Mouse (Mus musculus) brown adipose tissue, adult 24 weeks (tissue): ENCODE data around the gene Erbb4. TPM values are rescaled to one million over a fixed set of nuclear protein-coding genes. Genes with fewer than 3 reads are reported as not detected.

Experiments
- H3K27ac ChIP-seq: fragments of 200-500 bp; replicated peaks from 2 replicates; pipeline ENCODE4 v1.5.1; 2012; ENCODE audit warnings: low read depth, mild to moderate bottlenecking, low read length
- H3K4me1 ChIP-seq: fragments of 200-500 bp; 2 replicates; pipeline ENCODE4 v1.6.1; 2012; ENCODE audit warnings: low read length, mixed read lengths; ENCODE audit not compliant: control insufficient read depth, insufficient read depth, insufficient read length
- H3K4me3 ChIP-seq: fragments of 200-500 bp; 2 replicates; pipeline ENCODE4 v1.5.1; 2012; ENCODE audit warnings: low read depth, mild to moderate bottlenecking, low read length, moderate library complexity; ENCODE audit not compliant: insufficient read depth
- polyA plus RNA-seq: library from polyadenylated mRNA; stranded (reverse); fragments of >200 nt; gene quantifications from 2 replicates; pipeline ENCODE4 v1.2.4, GENCODE M21; 2012; ENCODE audit not compliant: missing spikeins, insufficient read depth, insufficient read length

Gene Erbb4
- polyA plus RNA-seq, 1 experiment: 2.6 TPM

DNA sequence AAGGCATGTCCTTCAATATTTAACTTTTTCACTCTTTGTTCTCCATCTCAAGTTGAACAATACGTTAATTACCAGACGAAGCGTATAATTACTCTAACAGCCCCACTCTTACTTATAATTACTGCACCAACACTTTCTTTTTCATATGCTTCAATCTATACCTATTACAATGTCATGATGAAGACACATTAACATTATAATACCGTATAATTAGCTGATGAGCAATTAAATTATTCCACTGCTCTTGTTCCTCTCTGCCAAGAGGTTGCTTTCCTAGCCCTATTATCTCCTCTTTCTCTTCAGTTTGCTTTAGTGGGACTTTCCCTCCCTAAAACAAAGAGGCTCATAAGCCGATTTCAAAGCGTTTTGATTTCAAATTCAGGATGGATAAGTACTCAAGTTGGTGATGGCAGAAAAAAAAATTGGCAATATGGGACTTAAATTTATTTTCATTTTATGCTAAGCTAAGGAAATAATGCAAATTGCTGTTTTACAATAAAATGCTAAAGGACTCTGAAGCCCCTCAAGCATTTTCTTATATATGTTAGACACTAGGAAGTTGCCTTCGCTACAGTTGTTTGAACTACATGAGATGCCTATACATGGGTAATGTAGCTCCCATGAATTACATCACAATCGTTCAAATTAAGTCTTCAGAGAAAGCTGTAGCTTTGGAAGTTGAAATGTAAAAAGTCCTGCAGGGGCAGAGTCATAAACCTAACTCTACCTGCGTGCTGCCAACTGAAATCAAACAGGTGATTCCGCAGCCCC lies 440.8 kb downstream of the Erbb4 start:
- H3K4me3 ChIP-seq: no peak overlapping the region
- H3K4me1 ChIP-seq: no peaks in the 10 kb centered on the region
- H3K27ac ChIP-seq: no peak overlapping the region

DNA sequence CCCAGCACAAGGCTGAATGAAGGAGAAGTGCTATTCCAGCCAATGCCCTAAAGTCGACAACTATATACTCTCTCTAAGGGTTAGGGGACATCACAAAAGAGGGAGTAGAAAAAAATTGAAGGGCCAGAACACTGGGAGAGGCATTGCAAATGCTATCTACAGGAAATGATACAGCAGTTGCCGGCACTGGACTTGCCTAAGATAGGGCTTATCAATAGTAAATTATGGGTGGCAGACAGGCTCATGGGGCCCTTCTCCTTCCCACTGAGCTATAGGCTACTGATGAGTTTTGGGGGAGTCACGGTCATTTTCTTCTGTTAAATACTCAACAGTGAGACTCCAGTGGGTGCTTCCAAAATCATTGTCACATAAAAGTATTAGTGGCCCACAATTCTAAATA lies 517.4 kb downstream of the Erbb4 start:
- H3K27ac ChIP-seq: no peak overlapping the region
- H3K4me3 ChIP-seq: no peak overlapping the region
- no peaks in the 10 kb centered on the region for H3K4me1 ChIP-seq

DNA sequence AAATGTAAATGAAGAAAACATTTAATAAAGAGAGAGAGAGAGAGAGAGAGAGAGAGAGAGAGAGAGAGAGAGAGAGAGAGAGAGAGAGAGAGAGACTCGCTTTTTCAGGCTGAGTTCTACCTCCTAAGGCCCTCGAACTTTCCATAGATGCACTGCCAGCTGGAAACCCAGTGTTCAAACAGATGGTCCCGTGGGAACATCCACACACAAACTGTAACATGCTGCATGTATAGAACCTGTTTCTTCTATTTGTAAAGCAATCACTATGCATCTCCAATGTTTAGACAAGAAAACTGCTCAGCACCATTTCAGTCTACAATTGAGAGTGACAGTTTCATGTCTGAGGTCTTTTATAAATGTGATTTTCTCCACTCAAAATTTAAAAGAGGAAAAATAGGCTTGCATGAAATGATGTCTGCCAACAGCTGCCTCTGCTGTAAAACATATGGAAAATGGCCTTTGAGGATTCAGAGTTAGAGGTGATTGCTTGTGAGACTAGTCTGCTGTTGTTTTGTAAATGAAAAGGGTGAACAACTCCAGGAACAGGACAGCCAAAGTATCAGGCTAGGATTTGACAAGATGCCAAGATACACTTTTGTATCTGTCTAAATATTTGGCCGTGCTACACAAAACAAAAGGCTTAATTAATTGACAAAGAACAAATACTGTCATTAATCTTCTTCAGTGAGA lies 533.9 kb downstream of the Erbb4 start:
- H3K4me3 ChIP-seq: no peak overlapping the region
- H3K4me1 ChIP-seq: no peaks in the 10 kb centered on the region
- H3K27ac ChIP-seq: no peak overlapping the region

DNA sequence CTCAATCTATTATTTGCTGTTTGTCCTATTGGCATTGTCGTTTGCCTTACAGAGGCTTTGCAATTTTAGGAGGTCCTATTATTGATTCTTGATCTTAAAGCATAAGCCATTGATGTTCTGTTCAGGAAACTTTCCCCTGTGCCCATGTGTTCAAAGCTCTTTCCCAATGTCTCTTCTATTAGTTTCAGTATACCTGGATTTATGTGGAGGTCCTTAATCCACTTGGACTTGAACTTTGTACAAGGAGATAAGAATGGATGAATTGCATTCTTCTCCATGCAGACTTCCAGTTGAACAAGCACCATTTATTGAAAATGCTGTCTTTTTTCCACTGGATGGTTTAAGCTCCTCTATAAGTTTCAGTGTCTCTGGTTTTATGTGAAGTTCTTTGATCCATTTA lies 536.9 kb downstream of the Erbb4 start:
- H3K4me1 ChIP-seq: no peaks in the 10 kb centered on the region
- no peak overlapping the region for H3K27ac ChIP-seq
- H3K4me3 ChIP-seq: no peak overlapping the region

DNA sequence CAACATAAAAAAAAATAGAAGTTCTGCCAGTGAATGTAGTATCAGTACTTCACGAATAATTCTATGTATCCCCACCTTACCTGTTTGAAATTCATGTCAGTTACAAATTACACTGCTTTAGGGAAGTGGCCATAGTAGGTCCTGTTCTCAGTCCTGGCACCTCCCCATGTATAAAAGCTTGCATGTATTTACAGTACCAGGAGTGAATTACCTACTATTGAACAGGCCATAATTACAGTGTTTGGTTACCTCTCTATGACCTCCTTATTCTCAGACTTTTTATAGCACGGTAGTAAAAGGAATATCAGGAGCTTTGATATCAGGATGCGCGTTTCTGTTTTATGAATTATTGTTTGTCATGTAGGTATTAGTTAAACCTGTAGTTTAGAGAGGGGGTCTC lies 564.9 kb downstream of the Erbb4 start:
- Histone ChIP-seq H3K4me3 (no peak overlapping the region), H3K27ac (no peak overlapping the region), H3K4me1 (no peaks in the 10 kb centered on the region)

DNA sequence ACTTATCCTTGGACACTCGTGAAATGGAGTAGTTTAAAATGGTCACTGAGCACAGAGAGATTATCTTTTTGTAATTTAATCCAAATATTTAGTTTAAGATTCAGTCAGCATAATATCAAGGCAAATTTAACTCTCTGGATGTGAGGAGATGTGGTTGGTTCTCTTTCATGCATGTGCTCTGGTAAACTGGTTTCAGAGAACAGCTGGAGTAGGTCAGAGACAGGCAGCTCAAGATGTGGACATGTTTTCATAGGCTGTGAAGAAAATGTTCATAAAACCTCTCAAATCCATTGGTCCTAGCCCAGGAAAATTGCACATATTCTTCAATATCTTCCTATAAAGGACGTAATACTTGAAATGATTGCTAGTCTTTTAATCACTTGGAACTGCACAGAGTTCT lies 590.0 kb downstream of the Erbb4 start:
- H3K27ac ChIP-seq: no peak overlapping the region
- no peak overlapping the region for H3K4me3 ChIP-seq
- H3K4me1 ChIP-seq: no peaks in the 10 kb centered on the region

DNA sequence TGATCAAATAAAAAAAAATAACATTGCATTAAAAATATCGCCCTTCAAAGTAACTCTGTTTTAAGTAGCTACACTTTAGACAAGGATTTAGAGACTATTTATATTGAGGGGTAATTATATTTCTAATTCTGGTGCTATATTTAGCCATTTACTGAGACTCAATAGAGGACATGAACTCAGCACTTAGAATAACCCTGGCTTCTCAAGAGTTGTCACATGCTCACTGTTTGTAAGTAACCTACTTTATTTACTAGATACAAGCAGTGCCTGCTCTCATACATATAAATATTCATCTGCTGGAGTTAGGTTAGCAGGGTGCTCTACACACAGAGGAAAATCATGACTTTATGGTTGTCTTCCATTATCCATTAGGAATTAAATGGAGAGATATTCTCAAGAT lies 604.0 kb downstream of the Erbb4 start:
- no peak overlapping the region for H3K27ac ChIP-seq
- H3K4me1 ChIP-seq: no peaks in the 10 kb centered on the region
- no peak overlapping the region for H3K4me3 ChIP-seq

DNA sequence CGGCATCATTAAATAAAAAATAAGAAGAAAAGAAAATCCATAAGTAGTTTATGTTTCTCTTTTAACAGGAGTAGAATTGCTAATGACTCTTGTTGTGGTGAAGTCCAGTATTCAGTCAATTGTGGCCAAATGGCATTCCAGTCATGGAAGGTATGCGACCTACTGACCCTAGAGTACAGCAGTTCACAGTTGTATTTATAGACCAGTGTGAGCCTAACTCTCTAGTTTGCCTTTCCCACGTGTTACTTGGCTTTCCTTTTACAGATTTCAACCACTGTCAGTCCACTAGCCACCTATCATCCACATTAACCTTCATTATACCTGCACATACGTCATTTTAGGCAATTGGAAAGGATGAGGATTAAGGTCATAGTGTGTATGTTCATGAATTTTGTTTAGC lies 606.3 kb downstream of the Erbb4 start:
- no peak overlapping the region for H3K27ac ChIP-seq
- no peak overlapping the region for H3K4me3 ChIP-seq
- H3K4me1 ChIP-seq: no peaks in the 10 kb centered on the region

DNA sequence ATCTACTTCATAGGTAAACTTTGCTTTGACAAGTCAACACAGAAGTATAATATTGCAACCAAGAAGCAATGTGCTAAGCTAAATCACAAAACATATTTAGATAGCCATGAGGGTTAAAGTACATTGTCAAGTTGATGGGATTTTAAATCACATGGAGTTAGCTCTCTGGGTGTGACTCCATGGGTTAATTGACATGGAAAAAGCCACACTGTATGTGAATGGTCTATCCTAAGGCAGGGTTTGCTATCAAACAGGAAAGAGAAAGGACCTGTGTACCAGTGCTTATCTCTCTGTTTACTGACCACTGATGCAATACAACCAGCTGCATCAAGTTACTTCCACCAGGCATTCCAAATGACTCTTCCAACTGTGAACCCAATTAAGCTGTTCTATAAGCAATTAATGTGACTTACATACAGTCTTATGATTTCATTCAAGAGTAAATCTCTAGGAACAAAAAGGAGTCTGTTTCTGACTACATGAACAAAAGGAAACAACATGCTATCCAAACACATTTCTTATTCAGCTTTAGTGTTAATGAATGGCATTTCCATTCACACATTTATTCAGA lies 641.4 kb downstream of the Erbb4 start:
- Histone ChIP-seq H3K4me3 (no peak overlapping the region), H3K27ac (no peak overlapping the region), H3K4me1 (no peaks in the 10 kb centered on the region)

DNA sequence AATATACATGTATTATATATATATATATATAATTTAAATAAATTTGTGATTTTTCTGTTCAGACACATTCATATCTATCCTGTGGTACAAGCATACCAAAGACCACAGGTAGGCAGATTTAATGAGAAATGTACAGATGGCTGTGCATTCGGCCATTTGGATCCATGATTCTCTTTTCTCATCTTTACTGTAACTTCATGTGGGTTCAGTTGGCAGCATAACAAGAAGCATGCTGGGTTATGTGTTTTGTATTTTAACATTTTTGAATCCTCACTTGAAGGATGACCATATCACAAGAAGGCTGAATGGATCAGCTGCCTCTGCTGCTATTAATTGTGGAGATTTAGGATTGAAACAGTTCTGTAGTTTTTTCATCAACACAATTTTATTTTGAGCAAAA lies 656.6 kb downstream of the Erbb4 start:
- Histone ChIP-seq H3K4me3 (no peak overlapping the region), H3K27ac (no peak overlapping the region), H3K4me1 (no peaks in the 10 kb centered on the region)

DNA sequence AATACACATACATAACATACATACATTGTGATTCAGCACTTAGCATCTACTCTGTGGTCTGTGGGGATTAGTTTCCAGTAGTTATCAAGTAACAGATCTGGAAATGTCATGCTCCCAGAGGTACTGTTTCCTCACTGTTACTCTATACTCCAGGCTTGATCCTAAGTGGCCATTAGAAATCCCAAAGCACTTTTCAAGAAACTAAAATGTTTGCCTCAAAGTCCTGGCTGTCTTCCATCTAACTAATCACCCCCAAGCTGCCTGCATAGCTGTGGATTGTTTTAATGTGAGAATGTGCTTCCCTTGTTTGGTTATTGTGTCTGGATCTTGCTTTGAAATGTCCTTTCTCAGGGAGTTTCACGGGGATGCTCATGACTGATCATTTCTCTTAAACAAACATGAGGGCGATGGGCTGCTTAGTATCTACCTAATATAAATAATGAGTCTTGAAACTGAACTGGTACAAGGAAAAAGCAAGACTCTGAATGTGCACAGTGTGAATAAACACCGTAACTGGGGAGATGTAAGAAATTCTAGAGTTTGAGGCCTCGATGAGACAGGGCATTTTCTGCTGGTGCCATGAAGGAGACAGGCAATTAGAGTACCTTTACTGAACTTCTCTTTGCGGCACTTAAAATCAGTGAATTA lies 683.4 kb downstream of the Erbb4 start:
- no peaks in the 10 kb centered on the region for H3K4me1 ChIP-seq
- no peak overlapping the region for H3K27ac ChIP-seq
- H3K4me3 ChIP-seq: no peak overlapping the region

DNA sequence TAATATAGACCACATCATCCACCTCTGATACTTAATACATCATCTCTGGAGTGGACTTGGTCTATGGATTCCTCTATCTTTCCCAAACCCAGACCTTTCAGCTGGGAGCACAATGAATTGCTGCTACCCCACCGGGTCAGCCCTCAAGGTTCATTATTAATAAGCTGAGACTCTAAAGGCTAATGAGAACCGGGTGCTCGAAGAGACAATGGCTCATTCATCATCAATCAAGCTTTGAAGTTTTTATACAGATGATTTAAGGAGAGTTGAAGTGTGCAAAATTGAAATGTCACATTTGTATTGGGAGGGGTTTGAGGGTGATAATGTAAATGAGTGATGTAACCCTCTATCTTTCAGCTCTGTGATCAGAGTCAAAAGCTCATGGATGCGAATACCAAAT lies 706.7 kb downstream of the Erbb4 start:
- H3K27ac ChIP-seq: no peak overlapping the region
- H3K4me1 ChIP-seq: no peaks in the 10 kb centered on the region
- no peak overlapping the region for H3K4me3 ChIP-seq

DNA sequence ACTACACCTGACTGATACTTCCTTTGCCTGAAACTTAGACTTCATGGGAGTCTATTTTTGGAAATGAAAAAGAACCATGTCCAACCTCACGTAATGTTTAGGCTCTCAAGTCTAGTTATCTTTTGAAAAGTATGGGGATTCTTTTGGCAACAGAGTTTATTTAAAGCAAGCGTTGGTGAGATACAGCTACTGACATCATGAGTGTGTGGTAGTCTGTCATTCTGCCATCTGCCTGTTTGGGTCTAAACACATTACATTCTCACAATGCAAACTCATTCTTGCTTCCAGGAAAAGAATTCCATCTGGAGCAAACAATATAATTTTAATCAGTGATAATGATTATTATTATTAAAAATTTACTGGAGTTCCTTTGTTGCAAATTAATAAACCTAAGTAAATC lies 736.3 kb downstream of the Erbb4 start:
- Histone ChIP-seq H3K27ac (no peak overlapping the region), H3K4me3 (no peak overlapping the region), H3K4me1 (no peaks in the 10 kb centered on the region)

DNA sequence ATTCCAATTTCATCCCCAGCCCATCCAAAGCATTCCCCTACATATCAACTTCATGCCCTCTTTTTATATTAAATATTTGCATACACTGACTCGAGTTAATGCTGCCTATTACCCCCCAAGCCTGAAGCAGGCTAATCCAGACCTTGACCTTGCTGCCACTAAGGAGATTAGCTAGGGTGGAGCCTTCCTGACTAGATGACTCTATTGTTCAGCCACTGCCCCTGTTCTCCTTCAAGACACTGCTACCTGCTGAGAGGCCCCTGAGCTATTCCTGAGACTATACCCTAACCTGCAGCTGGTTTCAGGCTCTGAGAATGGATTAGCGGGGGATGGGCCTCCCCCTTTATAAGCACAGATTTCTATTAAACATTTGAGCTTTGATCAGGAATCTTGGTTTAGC lies 774.1 kb downstream of the Erbb4 start:
- no peaks in the 10 kb centered on the region for H3K4me1 ChIP-seq
- no peak overlapping the region for H3K4me3 ChIP-seq
- no peak overlapping the region for H3K27ac ChIP-seq

DNA sequence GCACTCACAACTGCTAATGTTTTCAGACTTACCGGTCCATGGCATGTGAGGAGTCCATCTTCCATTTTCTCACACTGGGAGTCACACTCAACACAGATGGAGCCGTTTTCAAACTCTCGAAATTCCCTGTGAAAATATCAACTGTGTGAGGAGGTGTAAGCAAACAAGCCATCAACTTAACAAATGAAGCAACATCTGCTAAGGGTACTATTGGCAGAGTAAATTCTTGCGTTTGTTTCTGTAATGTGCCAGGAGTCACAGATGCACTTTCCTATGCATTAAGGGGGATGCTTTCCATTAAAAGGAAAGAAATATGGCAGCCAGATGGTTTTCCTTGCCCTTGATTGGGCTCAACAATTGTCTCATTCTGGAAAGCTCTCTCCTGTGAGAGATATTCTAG lies 802.0 kb downstream of the Erbb4 start:
- Histone ChIP-seq H3K4me3 (no peak overlapping the region), H3K4me1 (no peaks in the 10 kb centered on the region), H3K27ac (no peak overlapping the region)
